Mouse (Mus musculus) left cerebral cortex, postnatal 4 days (tissue): ENCODE results near the gene Stk32b. TPM values are rescaled to one million over a fixed set of nuclear protein-coding genes. Genes with fewer than 3 reads are reported as not detected.

Experiments
- DNase-seq: peaks from one replicate; pipeline ENCODE4 v3.0.0-alpha.2; 2022
- intact Hi-C: fragments of 180-260 bp; cut with DNase I; formaldehyde crosslinking; loops from one replicate; pipeline ENCODE4 v1.15.1; 2025
- total RNA-seq, 2 experiments: library from RNA; stranded (reverse); gene quantifications; 2 replicates each; pipeline ENCODE4 v1.2.3; 2021

Stk32b gene
- total RNA-seq: 10 to 100 TPM; 44.8 to 46.7 TPM

- intact Hi-C loops: loop anchor here (2.0 kb wide), 2 partner anchors 36 to 420 kb away; no protein-coding TSS in a partner anchor
- DNase-seq: peak; percentile 43
Observed at GRCm38 (mm10) chr5:37716505-37717372, at the start of gene Stk32b. Gene Stk32b (minus strand): TSS chr5:37717171.

DNA sequence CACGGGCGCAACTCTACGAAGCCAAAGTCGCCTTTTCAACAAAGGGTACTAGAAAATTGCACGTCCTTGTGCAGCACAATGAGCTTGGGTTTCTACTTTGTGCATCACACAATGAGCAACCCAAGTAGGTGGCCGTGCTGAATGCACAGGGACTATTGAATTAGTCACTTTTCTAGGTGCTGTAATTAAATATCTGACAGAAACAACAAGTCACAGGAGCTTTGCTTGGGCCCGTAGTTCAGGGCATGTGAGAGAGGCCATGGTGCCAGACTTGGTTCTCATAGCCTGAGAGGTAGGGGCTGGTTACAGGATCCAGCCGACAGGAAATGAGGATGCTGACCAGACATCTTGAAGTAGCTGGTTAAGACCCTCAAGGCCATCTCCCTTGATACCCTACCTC, 48.9 kb upstream of the Stk32b start:
- intact Hi-C loops: no loop called here
- no peak for DNase-seq

GRCm38 (mm10) chr5:37762046-37762445, 45.1 kb upstream of the Stk32b start:
- intact Hi-C loops: no loop called here
- no peak for DNase-seq

GRCm38 (mm10) chr5:37753366-37753765, 36.4 kb upstream of the Stk32b start:
- intact Hi-C loops: loop anchor here (2.0 kb wide), 2 partner anchors 37 to 455 kb away; partner anchors contain the start of gene Stk32b
- DNase-seq: no peak

DNA sequence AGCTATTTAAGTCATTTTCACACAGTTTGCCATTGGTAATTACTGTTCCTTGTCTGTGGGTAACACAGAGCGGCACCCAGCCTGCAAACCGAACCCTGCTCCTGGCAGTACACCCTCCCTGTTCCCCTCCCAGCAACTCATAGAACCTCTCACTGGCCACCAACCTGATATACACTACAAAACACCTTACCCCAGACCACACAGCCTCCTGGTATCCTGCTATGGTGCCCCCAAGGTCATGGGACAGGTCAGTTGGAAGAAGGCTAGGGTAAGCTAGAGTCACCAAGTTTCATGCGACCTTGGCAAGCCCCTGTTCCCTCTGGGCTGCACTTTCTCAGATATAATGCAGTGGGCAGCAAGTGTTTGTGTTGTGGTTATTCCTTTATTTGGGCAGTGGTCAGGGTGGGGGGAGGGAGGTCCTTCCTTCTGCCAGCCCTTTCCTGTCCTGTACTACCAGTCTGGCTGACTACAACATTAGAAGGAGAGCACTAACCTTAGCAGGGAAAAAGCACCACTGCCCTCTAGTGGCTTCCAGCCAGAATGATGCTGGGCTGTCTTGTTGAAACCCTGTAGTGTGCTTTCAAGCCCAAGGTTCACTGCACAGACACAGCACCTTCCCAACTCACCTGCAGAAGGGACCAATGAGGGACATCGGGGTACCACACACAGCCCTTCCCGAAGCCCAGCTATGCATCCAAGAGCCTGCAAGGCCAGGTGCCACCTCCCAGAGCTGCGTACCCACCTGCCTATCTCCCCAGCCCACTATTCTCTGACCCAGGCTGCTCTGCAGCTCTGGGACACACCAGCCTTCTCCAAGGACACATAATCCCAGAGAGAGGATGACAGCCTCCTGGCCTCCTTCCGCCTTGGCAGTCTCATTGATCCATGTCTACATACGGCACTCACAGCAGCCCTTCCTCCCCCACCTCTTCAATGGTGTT, 35.3 kb upstream of the Stk32b start:
- peak; percentile 79 for DNase-seq
- intact Hi-C loops: loop anchor here (2.0 kb wide), 2 partner anchors 35 to 453 kb away; partner anchors contain the start of gene Stk32b

DNA sequence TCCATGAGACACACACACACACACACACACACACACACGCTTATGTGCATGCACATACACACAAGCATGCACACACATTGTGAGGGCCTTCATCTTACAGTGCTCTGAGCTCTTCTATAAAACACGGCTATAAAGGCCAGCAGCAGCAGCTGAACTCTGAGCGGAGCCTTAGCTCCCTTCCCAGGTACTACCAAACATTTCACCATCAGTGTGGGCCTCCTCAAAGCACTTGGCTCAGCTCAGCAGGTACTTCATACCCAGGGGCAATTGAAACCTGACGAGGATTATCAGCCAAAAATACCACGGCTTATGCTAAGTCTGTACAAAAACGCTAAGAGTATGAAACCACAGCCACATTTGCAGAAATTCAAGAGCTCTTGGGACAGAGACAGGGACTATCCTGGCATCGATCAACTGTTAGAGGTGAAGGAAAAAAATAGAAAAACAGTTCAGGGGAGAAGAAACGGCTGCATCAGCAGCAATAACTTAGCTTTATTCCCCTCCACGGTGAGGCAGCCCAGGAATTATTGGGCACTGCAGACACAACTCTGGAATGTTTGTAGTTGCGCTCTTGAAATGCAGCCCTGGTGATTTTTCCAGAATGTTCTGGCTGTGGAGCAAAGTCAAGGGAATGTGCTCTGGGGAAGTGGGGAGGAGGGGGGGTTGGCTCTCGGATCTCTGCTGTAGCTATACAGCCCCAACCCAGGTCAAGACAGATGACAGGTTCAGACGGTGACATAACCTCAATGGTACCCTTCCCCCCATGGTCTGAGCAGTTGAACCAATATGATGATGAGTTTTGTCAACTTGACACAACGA, 27.1 kb upstream of the Stk32b start:
- no peak for DNase-seq

DNA sequence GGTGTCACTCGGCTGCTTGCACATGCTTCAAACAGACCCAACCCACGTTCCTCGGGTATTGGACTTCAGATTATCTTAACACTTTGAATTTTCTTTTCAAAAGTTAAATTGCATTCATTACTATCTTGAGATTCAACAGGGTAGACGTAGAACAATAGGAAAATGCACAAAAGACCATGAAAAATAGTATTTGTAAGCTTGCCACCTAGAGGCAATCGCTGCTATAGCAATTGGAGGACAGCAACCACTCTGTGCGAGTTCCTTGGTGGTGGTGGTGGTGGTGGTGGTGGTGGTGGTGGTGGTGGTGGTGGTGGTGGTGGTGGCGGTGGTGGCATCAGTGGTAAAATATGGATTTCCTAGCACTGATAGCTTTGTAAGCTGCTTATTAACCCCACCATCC, 19.2 kb upstream of the Stk32b start:
- intact Hi-C loops: no loop called here
- DNase-seq: no peak

More for the DNA sequence above, 27.1 kb upstream of the Stk32b start:
- intact Hi-C loops: no loop called here

DNA sequence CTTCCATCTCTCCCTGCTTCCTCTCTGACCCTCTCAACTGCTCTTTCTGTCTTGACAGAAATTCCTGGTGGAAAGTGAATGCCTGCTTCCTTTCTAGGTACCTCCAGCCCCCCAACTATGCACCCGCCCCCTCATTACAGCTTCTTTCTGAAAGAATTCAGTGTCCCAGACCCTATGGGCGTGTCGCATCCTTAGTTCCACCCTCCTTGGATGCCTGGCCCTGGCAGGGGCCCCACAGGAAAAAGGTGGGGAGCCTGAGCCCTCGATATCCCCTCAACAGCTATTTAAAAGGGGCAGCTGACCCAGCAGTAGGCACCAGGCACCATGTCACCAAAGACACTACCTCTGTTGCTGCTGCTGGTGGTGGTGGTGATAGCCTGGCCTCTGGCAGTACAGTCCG, 18.3 kb upstream of the Stk32b start, which contains the start of gene Cytl1:
Gene Cytl1 (plus strand): TSS at position 296 of the 400 bp plus-strand sequence.
- no peak for DNase-seq
- intact Hi-C loops: no loop called here

DNA sequence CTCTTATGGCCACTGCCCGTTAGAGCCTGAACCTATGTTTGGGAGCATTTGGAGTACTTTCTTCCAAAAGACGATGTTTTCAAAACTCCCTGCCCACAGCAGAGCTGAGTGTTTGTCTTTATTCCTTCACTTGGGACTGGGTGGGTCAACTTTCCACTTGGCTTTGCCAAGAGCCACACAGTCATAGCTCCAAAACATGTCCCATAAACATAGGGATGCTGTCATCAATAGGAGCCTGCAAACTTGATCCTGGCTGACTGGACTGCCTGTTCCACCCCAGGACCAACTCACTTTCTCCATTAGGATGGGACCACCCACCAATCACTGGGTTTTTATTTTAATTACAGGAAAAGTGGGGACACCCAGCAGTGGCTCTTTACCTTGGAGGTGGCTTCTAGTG, 13.8 kb upstream of the Stk32b start:
- DNase-seq: no peak
- intact Hi-C loops: no loop called here

GRCm38 (mm10) chr5:37725220-37725886, 8.4 kb upstream of the Stk32b start:
- intact Hi-C loops: no loop called here
- no peak for DNase-seq

DNA sequence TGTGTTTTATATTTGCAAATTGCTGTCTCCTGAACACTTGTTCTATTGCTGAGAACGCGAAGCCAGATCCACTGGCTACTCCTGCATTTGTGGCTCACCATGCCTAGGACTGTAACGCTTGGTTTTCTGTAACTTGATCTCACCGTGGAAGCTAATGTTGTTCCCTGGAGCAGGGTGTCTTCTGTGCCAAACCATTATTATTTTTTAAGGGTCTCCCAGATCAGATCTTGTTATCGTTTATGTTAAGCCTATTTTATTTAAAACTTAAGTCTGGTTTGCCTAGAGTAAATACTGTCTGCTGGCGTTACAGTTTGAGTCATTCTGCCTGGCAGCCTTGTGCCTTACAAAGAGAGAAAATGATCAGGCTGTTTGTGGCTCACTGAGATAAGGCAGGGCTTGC, 3.7 kb upstream of the Stk32b start:
- intact Hi-C loops: no loop called here

GRCm38 (mm10) chr5:37717384-37717963, 503 bp upstream of the Stk32b start:
- peak; percentile 73 for DNase-seq
- intact Hi-C loops: loop anchor here (2.0 kb wide), 2 partner anchors 35 to 421 kb away; no protein-coding TSS in a partner anchor

More for the DNA sequence above, 3.7 kb upstream of the Stk32b start:
- DNase-seq: no peak

GRCm38 (mm10) chr5:37709257-37709904, 7.6 kb downstream of the Stk32b start:
- intact Hi-C loops: no loop called here
- DNase-seq: no peak

DNA sequence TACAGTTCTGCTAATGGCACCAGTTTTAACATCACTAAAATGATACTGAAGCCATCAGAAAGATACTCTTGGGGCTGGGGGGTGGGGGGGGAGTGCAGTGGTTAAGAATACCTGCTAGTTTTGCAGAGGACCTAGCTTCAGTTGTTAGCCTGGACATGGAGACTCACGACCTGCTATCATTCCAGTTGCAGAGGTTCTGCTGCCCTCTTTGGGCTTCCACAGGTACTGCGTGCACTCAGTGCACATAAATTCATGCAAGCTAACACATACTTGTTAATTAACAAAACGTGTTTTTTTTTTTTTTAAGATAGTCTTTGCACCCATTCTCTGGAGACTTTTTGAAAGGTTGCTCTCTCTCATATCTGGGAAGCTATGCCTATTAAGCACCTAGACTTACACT, 8.8 kb downstream of the Stk32b start:
- intact Hi-C loops: no loop called here
- DNase-seq: no peak

DNA sequence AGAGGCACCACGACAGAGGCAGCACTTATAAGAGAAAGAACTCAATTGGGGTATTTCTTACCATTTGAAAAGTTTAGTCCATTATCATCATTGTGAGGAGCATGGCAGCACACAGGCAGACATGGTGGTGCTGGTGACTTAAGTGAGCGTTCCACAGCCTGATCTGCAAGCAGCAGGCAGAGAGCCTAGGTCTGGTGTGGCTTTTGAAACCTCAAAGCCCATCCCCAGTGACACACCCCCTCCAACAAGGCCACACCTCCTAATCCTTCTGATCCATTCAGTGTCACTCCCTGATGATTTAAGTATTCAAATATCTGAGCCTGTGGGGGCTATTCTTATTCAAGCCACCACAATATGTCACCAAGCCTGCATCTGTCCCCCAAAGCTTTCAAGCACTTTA, 12.0 kb downstream of the Stk32b start:
- intact Hi-C loops: no loop called here

GRCm38 (mm10) chr5:37699757-37700156, 17.2 kb downstream of the Stk32b start:
- intact Hi-C loops: no loop called here
- no peak for DNase-seq

More for the DNA sequence above, 12.0 kb downstream of the Stk32b start:
- DNase-seq: no peak

DNA sequence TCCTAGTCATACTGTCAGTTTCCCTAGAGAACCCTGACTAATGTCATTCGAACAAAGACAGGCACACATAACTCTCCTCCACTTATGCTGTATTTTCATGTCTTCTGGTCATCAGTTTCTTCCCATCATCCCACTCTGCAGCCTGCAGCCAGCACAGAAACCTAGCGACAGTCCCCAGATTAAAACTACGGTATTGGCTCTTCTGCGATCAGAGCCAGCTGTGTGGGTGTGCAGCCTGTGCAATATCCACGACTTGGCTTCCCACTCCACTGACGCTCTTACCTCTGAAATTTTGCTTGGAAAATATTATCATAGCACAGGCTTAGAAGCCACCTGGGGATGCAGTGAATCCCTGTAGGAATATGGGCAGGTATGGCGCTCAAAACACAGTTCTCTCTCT, 19.7 kb downstream of the Stk32b start:
- DNase-seq: no peak
- intact Hi-C loops: no loop called here

DNA sequence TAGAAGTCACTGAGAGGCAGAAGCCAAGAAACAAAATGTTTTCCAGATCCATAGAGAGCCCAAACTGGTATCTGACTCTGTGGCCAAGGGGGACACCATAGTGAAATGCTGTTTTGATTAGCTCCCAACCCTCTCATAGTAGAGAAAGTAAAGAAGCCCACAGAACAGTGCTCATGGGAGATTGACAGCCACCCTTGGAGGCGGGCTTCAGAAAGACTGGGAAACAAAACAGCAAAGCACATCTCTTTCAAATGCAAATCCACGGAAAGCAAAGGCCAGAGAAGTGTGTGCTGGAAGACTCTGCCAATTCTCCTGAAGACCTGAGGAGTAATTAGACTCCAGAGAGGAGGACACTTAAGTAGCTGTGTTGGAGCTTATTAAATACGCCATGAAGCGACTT, 21.2 kb downstream of the Stk32b start:
- intact Hi-C loops: no loop called here
- no peak for DNase-seq

DNA sequence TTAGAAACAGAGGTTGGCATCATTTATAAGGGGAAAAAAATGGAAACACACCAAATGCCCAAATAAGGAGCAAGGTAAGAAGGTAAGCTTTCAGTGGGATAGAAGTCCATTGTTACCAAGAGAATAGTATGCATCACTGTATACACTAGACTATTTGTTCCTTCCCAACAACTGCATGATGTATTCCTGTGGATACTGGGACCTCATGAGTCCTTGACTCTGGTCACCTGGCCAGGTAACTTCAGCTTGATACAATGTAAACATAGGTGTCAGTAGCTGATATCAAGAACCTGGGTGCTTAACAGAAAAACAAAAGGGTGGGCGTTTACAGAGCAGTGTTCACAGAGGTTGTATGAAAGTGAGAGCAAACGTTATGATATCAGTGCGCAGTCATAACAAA, 24.2 kb downstream of the Stk32b start:
- intact Hi-C loops: no loop called here
- no peak for DNase-seq
